9 mouse cellular contexts compared by ENCODE assay signal in the genomic region with DNA sequence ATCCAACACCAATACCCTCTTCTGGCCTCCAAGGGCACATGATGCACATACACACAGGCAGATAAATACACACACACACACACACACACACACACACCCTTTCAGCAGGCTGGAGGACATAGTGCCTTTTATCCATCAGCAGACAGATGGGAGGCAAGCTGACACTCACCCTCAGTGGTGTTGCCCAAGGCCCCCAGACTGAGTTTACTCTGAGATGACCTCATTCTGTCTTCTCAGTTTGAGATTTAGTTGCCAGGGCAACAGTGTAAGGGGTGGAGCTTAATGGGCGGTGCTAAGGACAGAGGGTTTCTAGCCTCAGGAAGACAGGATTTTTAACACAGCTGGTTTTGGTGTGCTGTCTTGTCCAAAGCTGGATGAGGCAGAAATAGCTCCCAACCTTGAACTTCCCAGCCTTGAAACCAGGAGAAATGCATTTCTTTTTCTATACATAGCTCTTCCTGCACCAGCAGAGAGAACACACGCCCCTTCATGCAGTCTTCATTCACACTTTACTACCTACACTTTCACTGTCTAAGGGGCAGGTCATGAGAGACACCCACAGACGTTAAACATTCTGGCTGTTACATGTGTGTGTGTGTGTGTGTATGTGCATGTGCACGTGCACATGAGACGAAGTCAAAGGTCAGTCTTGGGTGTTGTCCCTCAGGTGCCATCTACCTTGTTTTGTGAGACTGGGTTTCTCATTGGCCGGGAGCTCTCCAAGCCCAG.
DNase-seq lines count a peak whose midpoint lies in the region; ATAC-seq lines count a peak whose summit lies in the region.
"Had no signal": no experiment of that assay in that cellular context is flagged by ENCODE, and none has a peak within 500 bp of the region (broad histone marks: within the 10 kb centered on the region; RNA-seq: fewer than 3 reads in every experiment).

No protein-coding gene starts in this region.

- H3K9me3 ChIP-seq in heart, embryonic 12.5 days (replicated peaks): peaks cover 6% of the 10 kb centered on the region; the same call in 1 of the 2 replicates
- H3K9me3 ChIP-seq in stomach, embryonic 14.5 days (ENCODE audit: control insufficient read depth, low read depth, low read length): no peaks in the 10 kb centered on the region

- 48% methylated on average over 6 of the region's 6 CpGs for WGBS in heart, embryonic 12.5 days
- WGBS in stomach, embryonic 14.5 days: 46% methylated on average over 6 of the region's 6 CpGs

- H3K4me3 ChIP-seq in heart, embryonic 12.5 days: no peak overlapping the region
- no peak overlapping the region for H3K4me3 ChIP-seq in stomach, embryonic 14.5 days (ENCODE audit: low read depth, low read length)
- H3K4me3 ChIP-seq: limb, embryonic 12.5 days had no signal

- no peak overlapping the region for H3K4me2 ChIP-seq in heart, embryonic 12.5 days
- no peak overlapping the region for H3K4me2 ChIP-seq in stomach, embryonic 14.5 days (replicated peaks; ENCODE audit: low read depth, low read length)
- H3K4me2 ChIP-seq: limb, embryonic 12.5 days had no signal

- H3K27me3 ChIP-seq in heart, embryonic 12.5 days (replicated peaks): 0 out of 2 replicates have a peak, but pooled peaks cover 3% of the 10 kb centered on the region
- H3K27me3 ChIP-seq in stomach, embryonic 14.5 days (ENCODE audit: control insufficient read depth, insufficient read depth, low read length): no peaks in the 10 kb centered on the region
- H3K27me3 ChIP-seq: limb, embryonic 12.5 days had no signal

- no peak for DNase-seq in heart, adult 11 months
- peak; percentile 85 for DNase-seq in NIH3T3 (ENCODE audit: low read depth)
- DNase-seq in embryo, embryonic 11.5 days (ENCODE audit: low read depth, low spot score): peak; percentile 46
- peak; percentile 78 for DNase-seq in mesoderm, embryonic 11.5 days (ENCODE audit: low read depth, low spot score)
- DNase-seq in right cerebral cortex, postnatal 4 days: no peak

- 0 out of 2 replicates have a peak, but pooled peaks have one; percentile 56 for ATAC-seq in heart, embryonic 12.5 days (ENCODE audit: insufficient number of reproducible peaks, low FRiP score)
- ATAC-seq in inflammation-experienced regulatory T-cells, adult 6 months: peak; percentile 71
- ATAC-seq in stomach, embryonic 14.5 days (ENCODE audit: insufficient number of reproducible peaks, insufficient read depth, low FRiP score, low read depth): peak; percentile 66; the same call in 1 of the 2 replicates

- H3K36me3 ChIP-seq in heart, embryonic 12.5 days: no peaks in the 10 kb centered on the region
- no peaks in the 10 kb centered on the region for H3K36me3 ChIP-seq in stomach, embryonic 14.5 days (ENCODE audit: control insufficient read depth, insufficient read depth, low read length)
- H3K36me3 ChIP-seq: limb, embryonic 12.5 days had no signal

- H3K9ac ChIP-seq in heart, embryonic 12.5 days: no peak overlapping the region
- H3K9ac ChIP-seq in stomach, embryonic 14.5 days (replicated peaks; ENCODE audit: low read depth, low read length): no peak overlapping the region
- H3K9ac ChIP-seq: limb, embryonic 12.5 days had no signal

- H3K4me1 ChIP-seq in heart, embryonic 12.5 days (replicated peaks): peaks cover 18% of the 10 kb centered on the region
- H3K4me1 ChIP-seq in stomach, embryonic 14.5 days (ENCODE audit: control insufficient read depth, insufficient read depth, low read length): 0 out of 2 replicates have a peak, but pooled peaks cover 3% of the 10 kb centered on the region

- H3K27ac ChIP-seq in heart, embryonic 12.5 days (ENCODE audit: poor library complexity, severe bottlenecking): no peak overlapping the region
- no peak overlapping the region for H3K27ac ChIP-seq in stomach, embryonic 14.5 days (ENCODE audit: low read length)
- H3K27ac ChIP-seq: limb, embryonic 12.5 days had no signal

Comparison
In these comparisons a context has a peak if more than half of its experiments do, and no peak if none do; other contexts are left out.
1. DNase-seq: peak in NIH3T3 (single experiment), embryo, embryonic 11.5 days (single experiment) and mesoderm, embryonic 11.5 days (single experiment); none in heart, adult 11 months (single experiment) and right cerebral cortex, postnatal 4 days (single experiment).
2. Peak in every context shown above with its lines, with median percentiles within 50 percentile points of each other: ATAC-seq.